ENCODE assay signal across 7 mouse cellular contexts in genomic region chr5:143470421-143471164, GRCm38 (mm10). TPM values are rescaled to one million over a fixed set of nuclear protein-coding genes. Genes with fewer than 3 reads are reported as not detected.
DNase-seq lines count a peak whose midpoint lies in the region; ATAC-seq and TF ChIP-seq lines count a peak whose summit lies in the region.

No protein-coding gene starts in this region.

- no peaks in the 10 kb centered on the region for H3K9me3 ChIP-seq in limb, embryonic 12.5 days
- H3K9me3 ChIP-seq in limb, embryonic 10.5 days (replicated peaks): no peaks in the 10 kb centered on the region
- no peaks in the 10 kb centered on the region for H3K9me3 ChIP-seq in liver, embryonic 16.5 days (replicated peaks; ENCODE audit: control insufficient read depth, low read length)
- no peaks in the 10 kb centered on the region for H3K9me3 ChIP-seq in stomach, postnatal 0 days (ENCODE audit: control insufficient read depth, low read length)

- TF ChIP-seq EP300 in stomach, postnatal 0 days (optimal IDR thresholded peaks at IDR 0.05): no peak

- H3K9ac ChIP-seq in limb, embryonic 12.5 days (replicated peaks): no peak overlapping the region
- no peak overlapping the region for H3K9ac ChIP-seq in liver, embryonic 16.5 days (ENCODE audit: low read depth, low read length)
- H3K9ac ChIP-seq in stomach, postnatal 0 days (ENCODE audit: low read length): no peak overlapping the region

- WGBS in limb, embryonic 12.5 days: 84% methylated on average over 15 of the region's 15 CpGs
- WGBS in limb, embryonic 10.5 days: 91% methylated on average over 15 of the region's 15 CpGs
- 44% methylated on average over 15 of the region's 15 CpGs for WGBS in liver, embryonic 16.5 days (ENCODE audit: insufficient replicate concordance)
- 58% methylated on average over 15 of the region's 15 CpGs for WGBS in stomach, postnatal 0 days

- intact Hi-C loops in heart, postnatal 25 days (cut with DNase I): no loop called here

- H3K36me3 ChIP-seq in limb, embryonic 12.5 days: peaks cover 61% of the 10 kb centered on the region
- H3K36me3 ChIP-seq in limb, embryonic 10.5 days: peaks cover 83% of the 10 kb centered on the region
- H3K36me3 ChIP-seq in liver, embryonic 16.5 days (ENCODE audit: control insufficient read depth, insufficient read depth): peaks cover 3% of the 10 kb centered on the region; the same call in 1 of the 2 replicates
- 0 out of 2 replicates have a peak, but pooled peaks cover 2% of the 10 kb centered on the region for H3K36me3 ChIP-seq in stomach, postnatal 0 days (ENCODE audit: control insufficient read depth, insufficient read depth, low read length)

- DNase-seq in limb, embryonic 10.5 days (ENCODE audit: low spot score): no peak
- peak; percentile 48 for DNase-seq in heart, postnatal 25 days (ENCODE audit: low spot score)
- peak; percentile 19 for DNase-seq in stomach, postnatal 0 days (ENCODE audit: low spot score)

- TF ChIP-seq POLR2A in bone marrow macrophage, adult 2 months (IDR thresholded peaks at IDR 0.05; ENCODE audit: borderline replicate concordance, low read depth, low read length): no peak

- no peak for ATAC-seq in limb, embryonic 12.5 days (ENCODE audit: insufficient number of reproducible peaks, insufficient read depth, low FRiP score, low TSS enrichment, low read depth)
- ATAC-seq in common myeloid progenitor, adult 5-6 weeks (replicated peaks; ENCODE audit: low read depth, poor library complexity, severe bottlenecking): peak; percentile 88
- ATAC-seq in liver, embryonic 16.5 days (ENCODE audit: low read depth): 0 out of 2 replicates have a peak, but pooled peaks have one; percentile 42
- 0 out of 2 replicates have a peak, but pooled peaks have one; percentile 27 for ATAC-seq in stomach, postnatal 0 days (ENCODE audit: low FRiP score, low TSS enrichment)

- peak overlapping the region; percentile 41; the same call in 1 of the 2 replicates for H3K27ac ChIP-seq in limb, embryonic 12.5 days
- H3K27ac ChIP-seq in limb, embryonic 10.5 days: no peak overlapping the region
- peak overlapping the region; percentile 99 for H3K27ac ChIP-seq in bone marrow macrophage, adult 2 months (ENCODE audit: insufficient read depth, low read depth, low read length)
- no peak overlapping the region for H3K27ac ChIP-seq in liver, embryonic 16.5 days (ENCODE audit: low read length)
- peak overlapping the region; percentile 53; the same call in 1 of the 2 replicates for H3K27ac ChIP-seq in stomach, postnatal 0 days (replicated peaks)

- TF ChIP-seq CTCF in bone marrow macrophage, adult 2 months (IDR thresholded peaks at IDR 0.05; ENCODE audit: low read depth, low read length): no peak
- TF ChIP-seq CTCF in stomach, postnatal 0 days (IDR thresholded peaks at IDR 0.05; ENCODE audit: low read depth): no peak

- no peak overlapping the region for H3K4me2 ChIP-seq in limb, embryonic 12.5 days
- no peak overlapping the region for H3K4me2 ChIP-seq in liver, embryonic 16.5 days (ENCODE audit: low read depth, low read length)
- H3K4me2 ChIP-seq in stomach, postnatal 0 days (replicated peaks; ENCODE audit: low read depth): no peak overlapping the region

- H3K4me1 ChIP-seq in limb, embryonic 12.5 days (replicated peaks): 0 out of 2 replicates have a peak, but pooled peaks cover 4% of the 10 kb centered on the region
- peaks cover 4% of the 10 kb centered on the region; the same call in 1 of the 2 replicates for H3K4me1 ChIP-seq in limb, embryonic 10.5 days
- peaks cover 53% of the 10 kb centered on the region for H3K4me1 ChIP-seq in bone marrow macrophage, adult 2 months (ENCODE audit: control insufficient read depth, insufficient read depth, low read length)
- peaks cover 9% of the 10 kb centered on the region for H3K4me1 ChIP-seq in liver, embryonic 16.5 days (ENCODE audit: control insufficient read depth, low read depth, low read length)
- no peaks in the 10 kb centered on the region for H3K4me1 ChIP-seq in stomach, postnatal 0 days (replicated peaks; ENCODE audit: control insufficient read depth, insufficient read depth)

- no peaks in the 10 kb centered on the region for H3K27me3 ChIP-seq in limb, embryonic 12.5 days
- H3K27me3 ChIP-seq in limb, embryonic 10.5 days (ENCODE audit: low read depth, poor library complexity, severe bottlenecking): 0 out of 2 replicates have a peak, but pooled peaks cover 2% of the 10 kb centered on the region
- H3K27me3 ChIP-seq in liver, embryonic 16.5 days (ENCODE audit: control insufficient read depth, insufficient read depth, low read depth, low read length): no peaks in the 10 kb centered on the region
- no peaks in the 10 kb centered on the region for H3K27me3 ChIP-seq in stomach, postnatal 0 days (ENCODE audit: control insufficient read depth, insufficient read depth, low read length)

- no peak overlapping the region for H3K4me3 ChIP-seq in limb, embryonic 12.5 days (replicated peaks)
- H3K4me3 ChIP-seq in limb, embryonic 10.5 days: no peak overlapping the region
- peak overlapping the region; percentile 13 for H3K4me3 ChIP-seq in bone marrow macrophage, adult 2 months (ENCODE audit: insufficient read depth, low read length)
- H3K4me3 ChIP-seq in liver, embryonic 16.5 days (ENCODE audit: low read depth, low read length): no peak overlapping the region
- H3K4me3 ChIP-seq in stomach, postnatal 0 days (ENCODE audit: low read depth, low read length): no peak overlapping the region

RNA-seq across cellular contexts. Expression of gene Daglb, which starts 6.2 kb away (rescaled TPM):
- 10.5 and 11.1 TPM in 2 replicates for polyA plus RNA-seq in limb, embryonic 12.5 days (2016; fragmentation: Nextera tagmentation; extraction: Ambion mirVana)
- polyA plus RNA-seq in limb, embryonic 10.5 days (2016; fragmentation: Nextera tagmentation; extraction: Ambion mirVana): 10.5 and 10.6 TPM in 2 replicates
- 60.0 and 64.7 TPM in 2 replicates for polyA plus RNA-seq in bone marrow macrophage, adult 2 months (2012; ENCODE audit: insufficient read depth, insufficient read length, missing spikeins)
- 6.8 and 7.4 TPM in 2 replicates for total RNA-seq in common myeloid progenitor, adult 5-6 weeks (2017)
- total RNA-seq in heart, postnatal 25 days (2021): 1 to 10 TPM; 7.6 to 8.2 TPM
- 7.3 and 7.7 TPM in 2 replicates for polyA plus RNA-seq in liver, embryonic 16.5 days (2015; fragmentation: Nextera tagmentation; extraction: Ambion mirVana)
- polyA plus RNA-seq in stomach, postnatal 0 days (2015; fragmentation: Nextera tagmentation; extraction: Ambion mirVana): 5.5 and 5.9 TPM in 2 replicates

RNA-seq across cellular contexts. Expression of gene Rac1, which starts 57.2 kb away (rescaled TPM):
- 400 and 444 TPM in 2 replicates for polyA plus RNA-seq in limb, embryonic 12.5 days (2016; fragmentation: Nextera tagmentation; extraction: Ambion mirVana)
- 451 and 473 TPM in 2 replicates for polyA plus RNA-seq in limb, embryonic 10.5 days (2016; fragmentation: Nextera tagmentation; extraction: Ambion mirVana)
- 551 and 587 TPM in 2 replicates for polyA plus RNA-seq in bone marrow macrophage, adult 2 months (2012; ENCODE audit: insufficient read depth, insufficient read length, missing spikeins)
- 113 and 129 TPM in 2 replicates for total RNA-seq in common myeloid progenitor, adult 5-6 weeks (2017)
- 100 to 1,000 TPM; 215 to 235 TPM for total RNA-seq in heart, postnatal 25 days (2021)
- polyA plus RNA-seq in liver, embryonic 16.5 days (2015; fragmentation: Nextera tagmentation; extraction: Ambion mirVana): 104 and 135 TPM in 2 replicates
- 345 and 377 TPM in 2 replicates for polyA plus RNA-seq in stomach, postnatal 0 days (2015; fragmentation: Nextera tagmentation; extraction: Ambion mirVana)

Comparison
In these comparisons a context has a peak if more than half of its experiments do, and no peak if none do; other contexts are left out.
1. H3K27ac ChIP-seq: peak in limb, embryonic 12.5 days (single experiment), bone marrow macrophage, adult 2 months (single experiment) and stomach, postnatal 0 days (single experiment); none in limb, embryonic 10.5 days (single experiment) and liver, embryonic 16.5 days (single experiment).